Mouse (Mus musculus): ENCODE data around the gene Ccdc144b.
A peak's percentile ranks its signal among the peaks of the same experiment; 100 is the strongest.

Ccdc144b gene

GRCm38 (mm10) chr3:36025732-36026131, 27.6 kb downstream of the Ccdc144b start:
- no peak for DNase-seq

DNA sequence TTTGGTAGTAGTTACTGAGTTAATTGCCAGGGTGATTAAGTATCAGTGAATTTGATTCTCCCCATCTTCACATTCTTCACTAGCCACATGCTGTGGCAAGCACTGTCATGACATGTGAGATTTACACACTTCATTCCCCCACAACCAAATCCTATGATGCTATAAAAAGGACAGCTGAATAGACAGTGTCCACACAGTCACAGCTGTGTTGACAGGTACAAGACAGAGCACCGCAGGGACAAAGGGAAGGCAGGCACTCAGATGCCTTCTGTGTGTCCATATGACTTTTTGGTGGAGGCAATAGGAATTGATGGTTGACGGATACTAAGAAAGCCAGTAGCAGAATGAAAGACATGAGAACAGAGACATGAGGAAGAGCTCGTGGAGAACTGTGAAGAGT, 42.1 kb downstream of the Ccdc144b start:
- DNase-seq: no peak

DNA sequence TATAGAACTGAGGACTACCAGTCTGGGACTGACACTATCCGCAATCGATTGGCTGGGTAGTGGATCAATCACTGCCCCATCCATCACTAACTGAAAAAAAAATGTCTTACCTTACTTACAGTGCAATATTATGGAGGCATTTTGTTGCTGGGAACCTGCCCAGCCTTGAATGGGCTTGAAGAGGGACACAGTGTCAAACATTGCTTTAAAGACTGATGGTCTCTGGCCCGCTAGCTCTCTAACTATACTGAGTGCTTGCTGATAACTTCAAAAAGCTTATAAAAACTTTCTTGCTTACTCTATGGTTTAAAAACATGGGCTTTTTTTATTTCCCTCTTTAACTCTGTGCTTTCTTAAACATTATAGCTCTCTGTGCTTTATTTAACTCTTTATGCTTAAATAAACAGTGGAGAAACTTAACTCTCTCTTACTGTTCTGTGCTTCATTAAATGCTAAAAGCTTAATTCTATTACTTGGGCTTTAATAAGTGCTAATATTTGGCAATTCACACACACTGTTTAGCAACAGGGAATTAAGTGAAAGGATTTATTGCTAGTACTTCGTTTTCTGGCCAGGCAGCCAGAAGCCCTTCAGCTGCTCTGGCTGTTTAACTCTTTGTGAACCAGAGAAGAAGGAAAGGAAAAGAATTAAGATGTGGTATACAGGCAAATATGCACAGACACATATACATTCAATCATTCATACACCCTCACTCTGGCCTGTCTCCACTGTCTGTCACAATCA, 44.8 kb downstream of the Ccdc144b start:
- DNase-seq: no peak

- DNase-seq: peak; percentile 82 to 83
These were observed 49.1 kb downstream of the Ccdc144b start for GRCm38 (mm10) chr3:36004028-36004895.

- DNase-seq: peak; percentile 96 to 97
These were observed 52.8 kb downstream of the Ccdc144b start, which contains the start of gene Mccc1 for GRCm38 (mm10) chr3:36000275-36001239. Mccc1 (minus strand) TSS chr3:36000678.

- DNase-seq: no peak
These were observed 58.5 kb downstream of the Ccdc144b start for GRCm38 (mm10) chr3:35994552-35995531.

DNA sequence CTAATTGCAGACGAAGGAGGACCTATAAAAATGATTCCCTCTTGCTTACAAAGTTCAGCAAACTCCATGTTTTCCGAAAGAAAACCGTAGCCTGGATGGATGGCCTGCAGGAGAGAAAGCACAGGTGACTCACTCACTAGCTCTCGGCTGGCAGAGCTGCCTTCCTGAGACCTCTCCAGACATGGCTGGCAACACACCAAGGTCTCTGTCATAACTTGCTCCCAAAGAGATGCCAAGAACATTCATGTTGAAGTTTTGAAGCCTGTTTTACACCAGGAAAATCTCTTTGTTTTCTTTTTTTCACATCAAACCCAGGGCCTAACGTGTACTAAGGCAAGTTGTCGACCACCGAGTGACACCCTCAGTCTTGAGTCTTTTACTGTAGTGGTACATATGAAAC, 62.6 kb downstream of the Ccdc144b start:
- no peak for DNase-seq

GRCm38 (mm10) chr3:35988031-35988430, 65.3 kb downstream of the Ccdc144b start:
- DNase-seq: no peak

GRCm38 (mm10) chr3:35986266-35986665, 67.1 kb downstream of the Ccdc144b start:
- DNase-seq: no peak

GRCm38 (mm10) chr3:35973551-35973950, 79.8 kb downstream of the Ccdc144b start:
- peak; percentile 66 for DNase-seq

DNA sequence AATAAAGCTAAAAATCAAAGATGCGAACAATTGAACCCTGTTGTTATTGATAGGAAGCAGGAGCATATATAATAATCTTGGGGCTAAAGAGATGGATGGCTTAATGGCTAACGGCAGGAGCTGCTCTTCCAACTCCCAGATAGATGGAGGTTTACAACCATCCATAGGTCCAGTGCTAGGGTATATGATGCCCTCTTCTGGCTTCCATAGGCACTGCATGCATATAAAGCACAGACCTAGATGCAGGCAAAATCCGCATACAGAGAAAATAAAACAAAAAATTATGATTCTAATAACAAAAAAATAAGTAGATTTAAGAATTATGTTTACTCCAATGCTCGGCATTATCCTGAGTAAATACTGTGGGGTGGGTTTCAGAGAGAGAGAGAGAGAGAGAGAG, 80.4 kb downstream of the Ccdc144b start:
- peak; percentile 48 to 55 for DNase-seq

DNA sequence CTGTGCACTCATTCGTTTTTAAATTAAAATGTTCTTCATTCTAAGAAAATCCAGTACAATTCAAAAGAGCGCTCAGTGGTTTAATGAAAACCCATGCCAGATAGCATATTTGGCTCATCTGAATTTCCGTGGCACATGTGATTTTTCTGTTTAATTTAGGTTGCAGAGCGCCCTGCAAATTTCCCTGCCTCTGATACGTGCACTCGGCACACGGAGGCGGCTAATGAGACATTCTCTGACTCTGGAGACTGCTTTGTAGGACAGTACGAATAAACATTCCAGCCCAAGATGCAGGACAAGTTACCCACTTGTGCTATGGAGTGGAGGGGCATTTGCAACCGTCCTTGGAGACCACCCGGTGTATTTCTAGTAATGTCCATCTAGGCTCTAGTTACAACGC, 82.2 kb downstream of the Ccdc144b start:
- DNase-seq: no peak

GRCm38 (mm10) chr3:35970441-35970840, 82.9 kb downstream of the Ccdc144b start:
- DNase-seq: no peak

GRCm38 (mm10) chr3:35967366-35967921, 85.9 kb downstream of the Ccdc144b start:
- DNase-seq: no peak

DNA sequence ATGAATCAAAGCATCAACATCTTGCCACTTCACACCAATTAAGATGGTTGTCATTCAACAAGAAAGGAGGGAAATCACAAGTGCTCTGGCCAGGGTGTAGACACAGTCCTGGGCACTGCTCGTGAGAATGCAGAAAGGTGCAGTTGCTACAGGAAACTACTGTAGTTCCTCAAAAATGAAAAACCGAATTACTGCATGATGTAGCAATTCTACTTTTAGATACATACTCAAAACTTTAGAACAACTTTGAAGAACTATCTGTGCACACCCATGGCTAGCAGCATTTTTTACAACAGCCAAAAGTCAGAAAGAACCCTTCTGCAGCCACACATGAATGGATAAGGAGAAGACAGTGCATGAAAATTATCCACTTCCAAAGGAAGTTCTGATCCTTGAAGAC, 86.9 kb downstream of the Ccdc144b start:
- DNase-seq: no peak

DNA sequence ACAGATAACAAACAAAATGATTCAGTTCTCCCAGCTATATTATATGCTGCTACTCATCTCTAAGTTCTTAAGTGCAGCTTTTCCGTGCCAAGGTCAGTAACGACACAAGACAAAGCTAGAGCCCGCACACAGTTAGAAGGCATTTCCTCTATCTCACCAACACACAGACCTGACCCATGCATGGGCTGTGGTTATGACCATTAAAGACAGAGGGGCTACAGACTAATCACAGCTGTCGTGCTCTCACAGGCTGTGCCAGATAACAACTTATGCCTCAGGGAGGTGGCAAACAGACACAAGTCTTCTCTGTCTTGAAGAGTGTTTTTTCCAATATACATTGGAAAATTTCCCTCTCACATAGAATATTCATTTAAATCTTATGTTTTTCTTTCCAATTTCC, 88.4 kb downstream of the Ccdc144b start:
- no peak for DNase-seq

DNA sequence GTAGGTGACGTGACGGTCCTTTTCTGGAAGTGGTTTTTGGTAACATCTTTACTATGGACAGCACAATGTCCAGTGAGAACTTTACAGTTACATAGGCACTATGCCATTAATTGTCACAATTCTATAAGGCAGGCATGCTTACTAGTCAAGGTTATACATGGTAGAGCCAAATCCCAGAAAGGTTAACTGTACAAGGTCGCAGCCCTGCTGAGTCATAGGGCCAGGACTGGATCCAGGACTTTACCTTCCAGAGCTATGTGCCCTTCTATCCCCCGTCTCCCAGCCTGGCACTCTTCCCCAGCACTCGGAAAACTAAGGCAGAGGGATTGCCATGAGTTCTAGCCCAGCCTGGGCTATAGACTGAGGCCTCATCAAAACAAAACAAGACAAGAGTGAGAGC, 89.4 kb downstream of the Ccdc144b start:
- DNase-seq: no peak

DNA sequence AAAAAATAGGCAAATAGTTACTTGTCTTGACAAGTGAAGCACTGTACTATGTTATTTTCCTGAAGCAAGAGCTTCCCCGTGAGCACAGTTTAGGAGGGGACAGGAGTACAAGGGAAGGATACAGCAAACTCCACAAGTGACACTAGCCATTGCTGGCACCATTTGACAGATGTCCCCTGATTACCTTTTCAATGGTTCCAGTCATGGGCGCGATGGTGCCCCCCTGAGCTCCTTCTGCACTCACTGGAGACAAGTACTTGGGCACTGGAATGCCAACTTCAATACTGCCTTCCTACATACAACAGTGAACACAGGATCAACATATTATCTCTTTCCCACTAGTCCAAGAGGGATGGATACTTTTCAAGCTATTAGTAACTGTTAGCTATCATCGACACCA, 89.9 kb downstream of the Ccdc144b start:
- no peak for DNase-seq

DNA sequence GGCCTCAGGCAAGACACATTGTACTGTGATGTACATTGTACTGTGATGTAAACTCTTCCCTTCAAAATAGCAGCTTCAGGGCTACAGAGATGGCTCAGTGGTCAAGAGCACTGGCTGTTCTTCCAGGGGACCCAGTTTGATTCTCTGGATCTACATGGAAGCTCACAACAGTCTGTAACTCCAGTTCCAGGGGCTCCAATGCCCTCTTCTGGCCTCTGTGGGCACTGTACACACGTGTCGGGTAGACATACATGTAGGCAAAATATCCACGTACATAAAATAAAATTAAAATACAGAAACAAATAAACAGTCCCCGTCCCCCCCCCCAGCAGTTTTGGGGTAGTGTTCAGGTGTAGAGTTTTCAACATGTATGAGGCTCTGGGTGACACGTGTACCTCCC, 90.4 kb downstream of the Ccdc144b start:
- DNase-seq: peak in 1 of 2 experiments; percentile 11
